Mouse (Mus musculus): Measurements from ENCODE around the gene Gm45062.

Gene Gm45062

GRCm38 (mm10) chr6:8259004-8259666 lies at the start of gene Gm45062, which contains the start of the genes Rpa3 and Umad1:
TSS of gene Gm45062 (plus strand) at chr6:8259450.
TSS of gene Rpa3 (minus strand) at chr6:8259173.
TSS of gene Umad1 (plus strand) at chr6:8259288.
- DNase-seq: peak; percentile 99

- no peak for DNase-seq
These were observed 49.4 kb upstream of the Gm45062 start for GRCm38 (mm10) chr6:8209866-8210186.

DNA sequence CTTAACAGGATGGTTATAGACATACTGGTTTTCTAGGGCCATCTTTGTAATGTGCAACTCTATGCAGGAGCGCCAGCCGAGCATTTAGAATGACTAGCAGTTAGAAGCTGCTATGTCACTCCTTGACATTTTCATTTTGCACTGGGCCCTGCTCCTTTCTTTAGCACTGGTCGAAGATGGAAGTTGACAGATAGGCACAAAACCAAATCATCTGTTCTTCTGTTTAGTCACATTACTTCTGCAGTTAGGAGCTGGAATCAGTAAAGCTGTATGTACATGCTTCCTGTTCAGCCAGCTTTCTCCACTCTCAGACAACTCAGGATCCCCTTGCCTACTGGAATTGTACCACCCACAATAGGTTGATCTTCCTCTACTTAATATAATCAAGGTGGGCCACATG lies 48.6 kb upstream of the Gm45062 start:
- no peak for DNase-seq

DNA sequence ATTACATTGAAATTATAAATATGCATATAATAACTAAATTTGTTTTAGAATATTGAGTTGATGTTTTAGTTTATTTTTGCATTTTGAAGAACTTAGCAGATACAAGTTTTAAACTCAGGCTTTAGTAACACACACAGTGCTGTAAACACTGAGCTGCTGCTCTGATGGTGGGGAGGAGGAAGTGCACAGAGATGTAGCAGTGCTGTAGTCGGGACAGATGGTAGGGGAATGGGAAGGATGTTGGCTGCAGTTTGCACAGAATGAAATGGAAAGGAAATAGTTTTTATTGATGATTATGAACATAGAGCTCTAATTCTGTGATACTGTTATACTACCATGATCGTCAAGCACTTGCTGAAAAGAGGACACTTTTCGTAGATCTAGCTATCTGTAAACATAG lies 32.2 kb upstream of the Gm45062 start:
- DNase-seq: peak; percentile 54

DNA sequence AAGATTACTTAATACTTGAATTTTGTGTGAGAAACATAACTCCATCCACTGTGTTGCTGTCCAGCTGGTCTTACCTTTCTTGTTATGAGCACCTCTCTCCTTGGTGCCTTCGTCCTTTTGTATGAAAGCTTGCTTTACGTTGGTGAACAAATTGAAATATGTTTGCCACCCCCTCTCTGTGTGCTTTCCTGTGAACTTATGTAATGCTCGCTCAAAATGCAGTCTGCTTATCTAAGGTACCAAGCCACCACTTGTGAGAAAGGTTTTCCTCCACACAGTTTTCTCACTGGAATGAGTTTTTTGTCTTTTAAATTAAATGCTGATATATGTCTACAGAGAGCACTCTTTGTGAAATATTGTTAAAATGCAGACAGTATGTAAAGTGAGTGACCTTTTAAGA lies 30.7 kb upstream of the Gm45062 start:
- no peak for DNase-seq

DNA sequence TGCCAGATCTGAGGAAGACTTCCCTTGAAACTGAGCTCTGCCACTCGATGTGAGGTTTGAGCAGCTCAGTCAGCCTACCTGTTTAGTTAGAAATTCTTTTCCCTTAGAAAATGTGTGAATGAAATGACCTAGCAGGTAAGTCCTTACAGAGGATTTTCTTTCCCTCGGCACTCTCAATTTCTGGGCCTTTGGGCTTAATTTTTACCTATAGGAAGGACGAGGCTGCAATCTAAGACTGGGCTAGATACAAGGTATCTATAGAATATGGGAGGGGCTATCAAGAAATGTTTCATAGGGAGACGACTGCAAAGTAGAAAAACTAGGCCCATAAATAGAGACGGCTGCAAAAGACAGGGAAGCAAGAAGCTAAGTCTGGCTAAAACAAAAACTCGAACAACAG lies 934 bp upstream of the Gm45062 start:
- DNase-seq: no peak

DNA sequence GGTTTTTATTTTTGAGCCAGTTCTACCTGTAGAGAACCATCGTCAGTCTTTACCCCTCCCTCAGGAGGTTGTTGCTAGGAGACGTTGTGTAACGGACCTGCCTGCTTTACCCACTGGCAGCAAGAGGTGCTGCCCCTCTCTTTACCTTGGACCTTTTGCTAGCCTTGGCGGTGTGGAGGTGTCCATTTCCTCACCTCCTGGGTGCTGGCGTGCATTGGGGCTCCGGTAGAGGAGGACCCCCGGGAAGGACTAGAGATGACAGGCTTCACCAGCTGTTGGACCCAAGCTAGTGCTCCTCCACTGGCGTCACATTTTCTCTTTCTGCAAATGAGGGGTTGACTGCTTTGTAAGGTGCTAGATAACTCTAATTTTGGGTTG lies 406 bp downstream of the Gm45062 start:
- DNase-seq: no peak

DNA sequence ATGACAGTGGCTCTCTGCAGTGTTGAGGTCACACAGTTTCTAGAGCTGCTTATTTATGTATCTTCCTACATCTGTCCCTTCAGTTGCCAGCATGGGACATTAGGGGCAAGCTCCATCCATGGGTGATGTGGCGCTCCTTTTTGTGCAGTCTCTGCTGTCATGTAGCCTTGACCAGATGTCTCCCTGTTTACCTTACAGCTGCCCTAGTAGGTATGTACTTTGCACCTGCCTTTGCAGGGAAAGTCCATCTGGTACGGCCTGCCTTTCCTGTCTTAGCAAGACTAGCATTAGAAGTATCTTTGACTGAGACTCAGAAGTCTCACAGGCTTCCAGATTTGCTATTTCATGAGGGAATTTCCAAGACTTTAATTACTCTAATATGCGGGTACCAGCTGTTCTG lies 11.8 kb downstream of the Gm45062 start:
- no peak for DNase-seq

- no peak for DNase-seq
These were observed 15.3 kb downstream of the Gm45062 start for GRCm38 (mm10) chr6:8274387-8275054.

GRCm38 (mm10) chr6:8275098-8275497 lies 15.8 kb downstream of the Gm45062 start:
- peak; percentile 72 for DNase-seq

GRCm38 (mm10) chr6:8276431-8276830 lies 17.2 kb downstream of the Gm45062 start:
- no peak for DNase-seq

- DNase-seq: no peak
These were observed 19.3 kb downstream of the Gm45062 start for GRCm38 (mm10) chr6:8278426-8279002.

DNA sequence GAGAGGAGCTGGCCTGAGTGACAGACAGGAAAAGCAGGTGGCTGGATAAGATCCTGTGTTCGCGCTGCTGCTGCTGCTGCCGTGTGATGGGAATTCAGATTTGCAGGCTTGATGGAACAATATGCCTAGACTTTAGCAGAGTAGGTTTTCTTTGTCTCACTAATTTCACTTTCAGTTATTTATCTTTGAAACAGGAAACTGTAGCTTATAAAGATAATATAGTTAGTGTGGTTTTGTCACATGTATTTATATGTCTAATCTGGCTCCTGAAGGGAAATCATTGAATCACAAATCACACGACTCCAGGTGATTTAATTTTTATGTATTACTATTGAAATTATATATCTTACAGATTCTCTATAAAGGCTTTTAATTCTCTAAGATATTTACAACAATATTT lies 24.0 kb downstream of the Gm45062 start:
- DNase-seq: no peak

DNA sequence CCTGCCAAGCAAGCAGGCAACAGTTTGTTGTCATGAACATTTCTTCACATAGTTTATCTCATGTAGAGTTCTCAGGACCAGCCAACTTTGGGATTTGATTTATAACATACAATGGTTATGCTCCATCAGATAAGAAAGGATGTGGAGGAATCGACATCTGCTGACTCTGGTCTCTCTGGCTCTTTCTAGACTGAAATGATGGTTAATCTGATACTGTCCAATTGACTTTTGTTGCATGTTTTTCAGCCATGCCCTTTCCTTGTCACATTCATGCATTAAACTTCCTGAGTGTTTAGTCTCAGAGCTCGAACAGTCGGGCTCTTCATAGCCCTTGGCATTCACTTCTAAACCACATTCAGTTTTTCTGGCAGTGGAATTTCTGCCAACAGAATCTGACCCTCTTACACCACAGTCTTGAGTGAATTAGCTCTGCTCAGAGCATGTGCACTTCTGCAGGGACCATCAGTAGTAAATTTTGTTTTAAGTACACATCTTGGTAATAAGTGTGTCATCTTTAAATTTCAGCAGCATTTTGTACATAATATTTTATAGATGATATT lies 26.2 kb downstream of the Gm45062 start:
- no peak for DNase-seq

DNA sequence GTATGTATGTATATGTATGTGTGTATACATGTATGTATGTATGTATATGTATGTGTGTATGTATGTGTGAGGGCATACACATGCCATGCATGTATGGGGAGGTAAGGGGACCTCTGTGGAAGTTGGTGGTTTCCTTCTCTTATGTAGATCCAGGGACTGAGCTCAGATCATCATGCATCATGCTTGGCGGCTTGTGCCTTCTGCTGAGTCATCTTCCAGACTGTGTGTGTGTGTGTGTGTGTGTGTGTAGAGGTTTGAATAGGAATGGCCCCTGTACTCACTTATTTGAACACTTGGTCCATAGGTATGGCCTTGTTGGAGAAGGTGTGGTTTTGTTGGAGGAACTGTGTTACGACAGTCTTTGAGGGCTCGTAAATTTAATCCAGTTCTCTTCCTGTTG lies 26.9 kb downstream of the Gm45062 start:
- no peak for DNase-seq

DNA sequence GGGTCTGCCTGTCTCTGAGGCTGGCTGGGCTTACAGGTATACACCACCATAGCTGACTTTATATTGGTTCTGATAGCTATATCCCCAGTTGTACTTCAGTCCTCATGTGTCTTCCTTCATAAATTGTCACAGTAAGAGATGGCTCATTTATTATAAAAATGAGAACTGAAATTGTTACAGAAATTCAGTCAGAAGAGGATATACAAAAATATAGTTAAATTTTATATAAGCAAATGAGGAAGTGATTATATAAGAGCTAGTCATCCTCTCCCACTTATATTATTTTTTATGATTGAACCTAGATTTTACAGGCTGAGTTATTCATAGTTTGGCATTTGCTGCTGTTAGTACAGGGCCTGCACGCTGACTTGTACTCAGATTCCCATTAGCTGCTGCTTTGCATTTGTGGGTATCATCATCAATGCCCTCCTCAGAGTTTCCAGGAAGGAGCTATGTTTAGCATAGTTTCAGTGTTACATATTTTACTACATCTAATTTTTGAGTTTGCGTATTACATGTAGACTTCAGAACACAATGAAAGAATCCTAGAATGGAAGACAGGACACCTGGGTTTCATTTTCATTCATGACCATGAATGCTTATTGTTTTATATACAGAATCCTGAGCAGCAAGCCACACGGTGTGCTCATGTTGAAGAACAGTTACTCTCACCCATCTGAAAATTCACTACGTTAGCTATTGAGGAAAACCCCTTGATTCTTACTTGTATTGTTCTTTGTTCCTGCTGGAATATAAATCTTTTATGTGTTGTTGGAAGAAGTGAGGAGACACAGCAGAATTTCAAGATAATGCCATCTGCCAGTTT lies 29.7 kb downstream of the Gm45062 start:
- no peak for DNase-seq

DNA sequence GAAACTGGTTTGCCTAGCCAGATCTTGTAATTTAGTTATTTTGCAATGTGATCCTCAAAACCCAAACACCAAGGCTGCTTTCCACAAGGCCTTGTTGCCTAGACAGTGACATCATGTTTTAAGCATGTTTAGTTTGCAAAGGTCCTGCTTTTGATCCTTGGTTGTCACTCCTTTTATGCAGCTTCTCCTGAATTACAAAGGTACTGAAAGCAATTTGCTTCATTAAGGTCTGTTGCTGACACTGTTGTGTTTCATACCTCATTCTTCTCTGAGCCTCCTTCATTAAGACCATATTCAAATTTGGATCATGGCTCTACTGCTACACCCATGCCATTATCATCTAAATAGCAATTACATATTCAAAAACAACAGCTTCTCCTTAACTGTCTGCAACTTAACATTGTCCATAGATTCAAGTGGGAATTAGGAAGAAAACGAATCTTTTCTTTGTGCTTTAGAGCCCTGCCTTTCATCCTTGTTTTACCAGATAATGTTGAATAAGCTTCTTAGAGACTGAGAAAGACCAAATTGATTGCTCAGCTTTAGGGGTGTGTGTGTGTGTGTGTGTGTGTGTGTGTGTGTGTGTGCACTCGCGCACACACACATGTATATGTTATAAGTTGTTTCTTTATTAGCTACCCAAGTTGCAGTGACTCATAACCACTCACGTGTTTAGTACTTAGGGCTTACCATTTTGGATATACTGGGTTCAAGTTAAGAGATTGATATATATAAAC lies 35.0 kb downstream of the Gm45062 start:
- DNase-seq: no peak

DNA sequence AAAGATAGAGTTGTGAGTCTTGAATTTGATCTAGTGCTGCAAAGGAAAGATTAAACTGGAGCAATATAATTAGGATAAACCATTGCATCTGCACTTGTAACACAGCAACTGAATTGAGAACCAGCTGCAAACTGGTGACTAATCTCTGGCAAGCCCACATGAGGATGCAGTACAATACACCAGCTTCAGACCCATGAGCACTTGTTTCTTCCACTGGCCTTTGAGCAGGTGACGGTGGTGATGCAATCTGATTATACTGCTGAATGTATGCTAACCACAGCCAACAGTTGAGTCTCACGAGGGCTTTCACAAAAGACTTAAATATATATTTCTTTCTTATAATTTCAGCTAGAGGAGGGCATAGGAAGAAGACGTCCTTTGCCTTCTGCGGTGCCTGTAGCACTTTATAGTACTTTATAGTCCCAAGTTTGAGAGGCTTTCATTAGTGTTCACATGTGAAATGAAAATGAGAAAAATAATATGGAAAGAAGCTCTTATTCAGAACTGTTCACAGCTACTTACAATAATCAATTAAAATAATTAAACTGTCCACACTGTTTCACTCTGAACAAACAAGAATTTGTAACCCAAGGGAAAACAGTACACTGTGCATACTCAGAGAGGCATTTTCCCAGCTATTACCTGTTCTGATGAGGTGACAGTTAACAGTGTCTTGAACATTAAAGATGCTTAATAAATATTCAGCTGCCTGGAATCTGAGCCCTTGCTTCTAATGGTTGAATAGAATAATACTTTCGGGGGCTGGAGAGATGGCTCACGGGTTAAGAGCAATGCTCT lies 40.0 kb downstream of the Gm45062 start:
- peak; percentile 59 for DNase-seq

- no peak for DNase-seq
These were observed 48.9 kb downstream of the Gm45062 start for GRCm38 (mm10) chr6:8307878-8308775.

DNA sequence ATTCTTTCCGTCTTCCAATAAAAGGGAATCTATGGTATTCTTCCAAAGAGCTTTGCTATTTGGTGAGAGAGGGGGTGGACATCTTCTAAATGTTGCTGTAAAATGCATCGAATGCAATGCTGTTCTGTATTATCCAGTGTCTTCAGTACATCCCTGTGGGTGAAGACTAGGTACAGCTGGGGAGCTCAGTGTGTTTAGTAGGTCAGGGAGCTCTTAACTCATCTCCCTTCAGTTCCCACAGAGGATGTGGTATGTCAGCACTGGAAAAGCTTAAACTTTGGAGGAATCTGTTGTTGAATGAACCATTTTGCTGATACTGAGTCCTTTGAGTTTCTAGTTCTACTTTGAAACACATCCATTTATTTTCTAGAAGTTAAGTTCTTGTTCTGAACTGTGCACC lies 53.3 kb downstream of the Gm45062 start:
- DNase-seq: no peak

- no peak for DNase-seq
These were observed 57.0 kb downstream of the Gm45062 start for GRCm38 (mm10) chr6:8316201-8316600.

Measured in layer of hippocampus, adult 9-11 months (tissue).